Mouse (Mus musculus): ENCODE results near the gene Wars2.
A peak's percentile ranks its signal among the peaks of the same experiment; 100 is the strongest.

Wars2 gene

DNA sequence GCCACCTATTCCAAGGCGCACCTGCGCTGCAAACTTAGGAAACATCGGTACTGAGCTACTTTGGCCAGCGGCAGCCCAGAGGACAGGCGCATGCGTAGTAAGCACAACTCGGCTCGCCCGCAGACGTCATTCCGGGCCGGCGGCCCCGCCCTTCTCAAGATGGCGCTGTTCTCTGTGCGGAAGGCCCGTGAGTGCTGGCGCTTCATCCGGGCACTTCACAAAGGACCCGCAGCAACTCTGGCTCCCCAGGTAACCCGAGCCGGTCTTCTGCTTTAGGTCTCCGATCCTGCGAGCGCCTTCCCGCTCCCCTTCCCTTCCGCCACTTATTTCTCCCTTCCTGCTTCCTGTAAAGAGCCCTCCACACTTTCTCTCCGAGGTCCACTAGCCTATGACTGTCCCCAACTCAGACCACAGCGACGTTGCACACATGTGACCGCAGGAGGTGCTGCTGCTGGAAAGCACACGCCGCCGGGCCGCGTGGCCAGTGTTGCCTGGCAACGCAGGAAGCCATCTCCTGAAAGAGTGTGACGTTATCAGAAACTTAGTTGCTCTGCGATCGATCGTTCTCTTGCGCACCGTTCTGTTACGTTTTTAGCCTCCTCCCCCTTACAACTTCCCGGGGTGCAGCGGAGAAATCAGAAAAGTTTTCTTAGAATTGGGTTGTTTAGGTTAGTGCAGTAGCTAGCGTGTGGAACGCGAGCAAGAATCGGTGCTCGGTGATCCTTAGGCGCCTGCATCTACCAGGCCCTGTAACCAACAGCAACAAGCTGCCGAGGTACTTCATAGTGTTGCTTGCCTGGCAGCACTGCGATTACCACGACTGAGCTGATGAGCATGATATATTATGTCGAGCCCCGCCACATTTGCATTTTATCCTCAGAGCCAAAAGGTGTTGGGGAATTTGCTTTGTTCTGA, at the start of gene Wars2:
TSS of gene Wars2 (plus strand) at position 129 of the 915 bp plus-strand sequence.
- peak; percentile 85 to 90 for DNase-seq (ENCODE audit: low read depth in 2 of 2, low spot score in 2 of 2)

- no peak for DNase-seq (ENCODE audit: low read depth in 2 of 2, low spot score in 2 of 2)
Measured at GRCm38 (mm10) chr3:99096816-99097215, 44.1 kb upstream of the Wars2 start.

- no peak for DNase-seq (ENCODE audit: low read depth in 2 of 2, low spot score in 2 of 2)
Measured at GRCm38 (mm10) chr3:99110353-99111213, 30.3 kb upstream of the Wars2 start.

DNA sequence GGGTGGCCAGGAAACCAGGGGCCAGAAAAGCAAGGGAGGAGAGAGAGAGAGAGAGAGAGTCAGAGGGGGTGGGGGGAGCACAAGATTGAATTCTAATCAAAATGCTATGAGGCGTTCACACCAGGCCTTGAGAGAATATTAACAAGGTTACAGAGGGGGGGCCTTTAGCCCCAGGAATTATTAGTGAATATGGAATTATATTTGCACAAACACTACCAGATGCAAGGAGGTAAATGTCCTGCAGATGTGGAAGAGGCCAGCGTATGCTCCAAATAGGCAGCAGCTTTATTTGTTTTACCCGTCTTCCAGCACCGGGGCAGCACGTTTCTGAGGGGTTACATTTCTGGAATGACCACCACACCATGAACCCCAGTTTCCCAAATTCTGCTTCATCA, 29.7 kb upstream of the Wars2 start:
- DNase-seq (ENCODE audit: low read depth in 2 of 2, low spot score in 2 of 2) = no peak

GRCm38 (mm10) chr3:99113266-99113837, 27.5 kb upstream of the Wars2 start:
- no peak for DNase-seq (ENCODE audit: low read depth in 2 of 2, low spot score in 2 of 2)

DNA sequence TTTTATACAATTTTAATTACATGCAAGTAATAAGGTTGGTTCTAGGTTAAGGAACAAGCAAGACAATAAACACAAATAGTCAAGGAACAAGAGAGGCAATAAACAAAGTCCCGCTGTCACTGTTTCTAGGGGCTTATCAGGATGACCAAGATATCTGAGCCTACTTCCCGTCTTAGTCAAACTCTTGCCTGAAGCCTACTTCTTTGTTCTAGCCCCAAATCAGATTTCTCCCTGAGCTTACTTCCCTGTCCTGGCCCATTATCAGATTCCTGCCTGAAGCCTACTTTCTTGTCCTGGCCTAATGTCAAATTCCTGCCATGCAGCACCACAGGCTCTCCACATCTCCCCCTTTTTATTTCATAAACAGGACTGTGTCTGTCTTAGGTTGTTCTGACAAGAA, 19.9 kb upstream of the Wars2 start:
- DNase-seq (ENCODE audit: low read depth in 2 of 2, low spot score in 2 of 2) = no peak

DNA sequence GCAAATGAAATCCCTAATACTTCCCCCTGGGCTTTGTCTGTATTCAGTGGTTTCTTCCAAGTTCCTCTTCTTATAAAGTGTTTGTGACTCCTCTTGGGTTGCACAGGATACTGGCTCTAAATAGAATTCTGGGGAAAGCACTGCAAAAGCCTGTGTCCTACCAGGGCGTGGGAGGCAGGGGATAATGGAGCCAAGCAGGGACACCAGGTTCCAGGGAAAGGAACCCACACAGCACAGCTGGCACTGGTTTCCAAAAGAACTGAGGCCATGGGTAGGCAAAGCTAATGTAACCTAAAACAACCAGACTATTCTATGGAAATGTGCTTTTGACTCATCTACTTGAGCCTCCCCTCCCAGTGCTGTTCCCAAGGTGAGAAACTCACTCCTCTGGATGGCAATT, 10.3 kb upstream of the Wars2 start:
- DNase-seq (ENCODE audit: low read depth in 2 of 2, low spot score in 2 of 2) = no peak

- no peak for DNase-seq (ENCODE audit: low read depth in 2 of 2, low spot score in 2 of 2)
Measured at GRCm38 (mm10) chr3:99131973-99132372, 8.9 kb upstream of the Wars2 start.

DNA sequence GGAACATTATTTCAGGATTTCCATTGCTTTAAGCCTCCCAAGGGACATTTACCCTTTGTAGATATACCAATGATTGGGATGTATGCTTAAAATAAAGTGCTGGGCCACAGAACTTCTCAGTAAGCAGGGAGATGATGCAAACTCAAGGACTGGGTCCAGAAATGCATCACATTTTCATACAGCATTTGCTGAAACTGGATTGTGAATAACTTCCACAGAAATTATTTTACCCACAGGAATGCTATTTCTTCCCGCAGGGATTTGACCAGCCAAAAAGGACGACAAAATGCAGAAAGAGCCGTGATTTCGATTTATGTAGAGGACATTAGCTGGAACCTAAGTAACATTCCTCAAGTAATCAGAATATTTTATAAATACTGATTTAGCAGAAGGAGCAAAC, 7.0 kb upstream of the Wars2 start:
- no peak for DNase-seq (ENCODE audit: low read depth in 2 of 2, low spot score in 2 of 2)

GRCm38 (mm10) chr3:99147886-99148285, 7.0 kb downstream of the Wars2 start:
- DNase-seq (ENCODE audit: low read depth in 2 of 2, low spot score in 2 of 2) = no peak

DNA sequence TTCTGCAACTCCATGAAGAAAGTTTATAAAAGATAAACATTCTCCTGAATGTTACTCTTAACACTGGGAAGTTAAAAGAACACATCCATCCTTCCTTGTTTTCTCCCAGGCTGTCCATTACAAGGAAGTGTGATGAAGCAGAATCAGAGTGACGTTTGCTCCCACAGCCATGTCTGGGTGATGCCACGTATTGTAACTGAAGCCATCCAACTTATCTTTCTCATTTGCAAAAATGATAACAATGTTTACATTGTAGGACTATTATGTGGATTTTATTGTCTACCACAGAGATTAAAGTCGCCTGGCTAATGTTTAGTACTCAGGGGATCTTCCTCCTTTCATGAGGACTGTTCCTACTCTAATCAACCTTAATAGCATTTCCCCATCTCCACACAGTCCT, 8.2 kb downstream of the Wars2 start:
- no peak for DNase-seq (ENCODE audit: low read depth in 2 of 2, low spot score in 2 of 2)

DNA sequence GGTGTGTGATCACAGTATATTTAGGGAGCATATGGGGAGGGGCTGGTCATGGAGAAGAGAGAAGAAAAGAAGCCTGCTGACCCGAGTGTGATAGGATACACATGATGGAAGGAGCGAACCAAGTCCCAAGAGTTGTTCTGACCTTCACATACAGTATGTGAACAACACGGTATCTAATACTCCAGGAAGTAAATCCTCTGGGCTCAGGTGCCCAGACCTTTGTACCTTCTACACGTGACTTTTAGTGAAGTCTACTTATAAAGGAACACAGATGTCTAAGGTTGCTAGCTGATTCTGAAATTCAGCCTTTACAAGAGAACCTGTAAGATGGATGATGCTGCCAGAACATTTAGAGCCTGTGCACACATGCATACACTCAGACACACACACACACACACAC, 15.4 kb downstream of the Wars2 start:
- DNase-seq (ENCODE audit: low read depth in 2 of 2, low spot score in 2 of 2) = no peak

DNA sequence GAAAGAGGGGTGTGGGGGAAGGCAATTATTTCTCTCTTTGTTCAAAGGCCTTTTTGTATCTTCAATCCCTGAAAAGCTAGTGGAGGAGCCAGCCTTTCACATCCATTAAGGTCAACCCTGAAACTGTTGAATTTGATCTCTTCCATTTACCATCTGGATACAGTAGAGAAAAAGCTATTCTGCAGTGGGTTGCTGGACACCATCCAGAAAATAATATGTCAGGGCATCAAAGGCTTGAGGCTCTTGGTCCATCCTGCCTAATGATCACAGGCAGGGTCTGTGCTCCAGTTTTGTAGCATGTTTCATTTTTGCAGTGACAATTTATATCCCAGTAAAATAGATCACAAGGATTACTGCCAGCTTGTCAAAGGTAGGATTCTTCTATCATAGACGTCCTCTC, 16.1 kb downstream of the Wars2 start:
- no peak for DNase-seq (ENCODE audit: low read depth in 2 of 2, low spot score in 2 of 2)

DNA sequence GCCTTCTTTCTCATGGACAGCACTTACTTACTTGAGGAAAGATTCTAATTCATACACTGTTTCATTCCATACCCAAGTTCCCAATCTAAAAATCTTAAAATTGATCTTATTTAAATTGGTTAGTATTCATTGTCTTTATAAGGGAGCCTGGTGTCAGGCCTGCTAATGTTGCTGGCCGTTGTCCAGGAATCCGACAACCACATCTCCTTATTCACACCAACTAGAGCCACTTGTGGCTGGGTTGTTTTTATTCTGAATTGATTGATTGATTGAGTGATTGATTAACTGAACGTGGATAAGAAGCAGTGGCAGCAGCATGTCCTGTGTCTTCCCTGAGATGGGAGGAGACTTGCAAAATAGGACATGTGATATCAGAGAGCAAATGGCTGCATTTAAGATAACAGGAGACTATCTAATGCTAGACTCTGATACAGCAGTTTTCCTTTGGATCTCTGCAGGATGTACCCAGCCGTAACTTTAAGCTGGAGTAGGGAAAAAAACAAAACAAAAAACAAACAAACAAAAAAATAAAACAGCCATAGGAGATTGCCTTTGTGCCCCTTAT, 16.7 kb downstream of the Wars2 start:
- no peak for DNase-seq (ENCODE audit: low read depth in 2 of 2, low spot score in 2 of 2)

DNA sequence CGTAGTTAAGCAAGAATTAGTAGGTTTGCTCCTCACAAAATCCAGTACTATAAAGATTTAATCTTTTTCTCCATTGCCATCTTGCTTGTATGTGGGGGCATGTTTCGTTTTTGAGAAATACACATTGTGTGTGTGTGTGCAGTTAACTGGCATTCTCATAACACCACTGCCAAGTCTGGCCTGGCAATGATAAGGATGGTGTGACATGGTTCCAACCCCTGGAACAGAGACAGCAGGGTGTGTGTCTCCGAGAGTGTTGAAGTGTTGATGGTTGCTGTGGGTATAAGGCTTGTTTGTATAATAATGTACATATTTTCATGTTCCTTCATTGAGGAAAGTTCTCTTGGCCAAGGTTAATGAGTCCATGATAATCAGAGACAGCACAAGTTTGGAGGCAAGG, 19.1 kb downstream of the Wars2 start:
- no peak for DNase-seq (ENCODE audit: low read depth in 2 of 2, low spot score in 2 of 2)

GRCm38 (mm10) chr3:99162191-99162590, 21.3 kb downstream of the Wars2 start:
- no peak for DNase-seq (ENCODE audit: low read depth in 2 of 2, low spot score in 2 of 2)

- no peak for DNase-seq (ENCODE audit: low read depth in 2 of 2, low spot score in 2 of 2)
Measured at GRCm38 (mm10) chr3:99167734-99168133, 26.9 kb downstream of the Wars2 start.

GRCm38 (mm10) chr3:99173178-99173577, 32.3 kb downstream of the Wars2 start:
- no peak for DNase-seq (ENCODE audit: low read depth in 2 of 2, low spot score in 2 of 2)

DNA sequence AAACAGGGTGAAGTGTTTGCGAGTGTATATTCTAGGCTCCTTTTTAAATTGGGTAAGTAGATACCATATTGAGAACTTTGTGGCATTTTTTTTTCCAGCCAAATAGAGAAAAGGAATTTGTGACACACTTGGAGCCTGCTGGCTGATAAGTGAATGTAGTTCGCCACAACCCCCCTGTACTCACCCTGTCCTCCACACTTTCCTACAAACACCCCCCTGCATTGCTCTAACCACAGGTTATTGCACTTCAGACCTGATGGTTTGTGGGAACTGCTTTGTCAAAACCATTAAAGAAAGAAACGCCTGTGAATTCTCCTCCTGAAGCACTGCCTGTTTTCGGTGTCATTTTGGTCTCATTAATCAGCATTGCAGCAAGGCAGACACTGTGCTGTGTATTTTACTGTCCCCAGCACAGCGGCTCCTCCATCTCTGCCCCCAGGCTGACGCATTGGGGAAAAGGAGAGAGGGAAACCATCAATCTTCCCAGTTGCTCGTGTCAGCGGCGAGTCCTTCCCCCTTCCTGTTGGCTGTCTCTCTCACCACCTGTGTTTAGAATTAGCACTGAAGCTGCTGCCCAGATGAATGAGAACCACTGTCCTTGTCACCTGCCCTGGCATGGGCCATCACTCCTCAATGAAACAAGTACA, 33.9 kb downstream of the Wars2 start:
- no peak for DNase-seq (ENCODE audit: low read depth in 2 of 2, low spot score in 2 of 2)

DNA sequence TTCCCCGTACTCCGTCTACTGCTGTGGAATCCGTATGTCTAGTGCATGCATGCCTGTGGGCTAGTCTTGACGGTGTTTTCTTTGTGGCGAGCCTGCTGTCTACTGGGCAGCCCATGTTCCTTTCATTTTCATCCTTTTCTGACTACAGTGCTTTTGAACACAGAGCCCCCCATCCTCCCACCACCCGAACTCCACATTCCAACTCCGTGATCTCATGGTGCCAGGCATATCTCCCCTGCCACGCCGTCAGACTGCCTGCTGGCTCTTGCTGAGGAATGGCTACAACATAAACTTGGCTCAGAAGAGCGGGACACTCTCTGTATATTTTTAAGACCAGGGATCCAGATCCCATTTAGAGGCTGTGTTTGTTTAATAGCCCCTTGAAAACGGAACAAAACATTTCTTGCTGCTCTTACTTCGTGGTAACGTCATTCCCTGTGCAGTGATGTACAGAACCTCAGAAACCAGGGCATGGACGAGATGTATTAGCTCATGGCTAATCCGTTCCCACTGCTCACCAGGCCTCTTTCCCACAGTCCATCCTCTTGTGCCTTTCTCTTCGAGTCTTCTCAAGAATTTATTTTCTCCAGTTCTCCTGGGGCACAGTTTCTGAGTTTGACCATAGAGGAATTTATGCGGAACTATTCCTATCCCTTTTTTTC, 42.6 kb downstream of the Wars2 start:
- DNase-seq (ENCODE audit: low read depth in 2 of 2, low spot score in 2 of 2) = no peak

Data from CD8-positive naive resting alpha-beta T cell, adult 2 months (primary cell).